Mouse (Mus musculus): Measurements from ENCODE around the gene Sp8. TPM values are rescaled to one million over a fixed set of nuclear protein-coding genes. Genes with fewer than 3 reads are reported as not detected.

The Sp8 gene
- polyA plus RNA-seq, 1 experiment from 2014 or later: 0.03 TPM

DNA sequence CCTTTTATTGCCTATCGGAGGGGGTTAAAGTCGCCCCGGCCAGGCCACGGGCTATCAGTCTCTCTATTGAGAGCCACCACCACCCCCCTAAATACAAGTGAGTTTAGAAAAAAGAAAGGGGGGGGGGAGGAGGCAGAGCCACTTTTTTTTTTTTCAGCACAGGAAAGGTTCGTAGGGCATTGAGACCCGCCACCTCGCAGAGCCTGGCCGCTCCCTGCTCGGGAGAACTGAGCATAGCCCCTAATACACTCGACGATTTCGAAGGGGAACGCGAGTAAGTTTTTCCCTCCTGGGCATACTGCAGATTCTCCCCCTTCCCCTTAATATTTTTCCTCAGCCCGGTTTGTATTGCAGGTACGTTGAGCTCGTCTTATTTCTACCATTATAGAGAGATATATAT lies 1.3 kb downstream of the Sp8 start:
- Histone ChIP-seq H3K9me3 (replicated peaks; ENCODE audit: control insufficient read depth, low read length) (no peaks in the 10 kb centered on the region), H3K27ac (ENCODE audit: low read length) (no peak overlapping the region), H3K4me1 (ENCODE audit: control insufficient read depth, insufficient read depth, low read length) (peaks cover 11% of the 10 kb centered on the region), H3K4me2 (ENCODE audit: low read depth, low read length) (peak overlapping the region; percentile 85; the same call in 1 of the 2 replicates), H3K9ac (ENCODE audit: low read length) (no peak overlapping the region), H3K36me3 (ENCODE audit: control insufficient read depth, insufficient read depth, low read length) (no peaks in the 10 kb centered on the region), H3K27me3 (ENCODE audit: control insufficient read depth, insufficient read depth, low read length) (peaks cover 85% of the 10 kb centered on the region), H3K4me3 (replicated peaks; ENCODE audit: low read length) (peak overlapping the region; percentile 47)
- no peak for ATAC-seq (ENCODE audit: insufficient read depth, low FRiP score)
- whole genome bisulfite sequencing: 2% methylated on average over 17 of the region's 17 CpGs

DNA sequence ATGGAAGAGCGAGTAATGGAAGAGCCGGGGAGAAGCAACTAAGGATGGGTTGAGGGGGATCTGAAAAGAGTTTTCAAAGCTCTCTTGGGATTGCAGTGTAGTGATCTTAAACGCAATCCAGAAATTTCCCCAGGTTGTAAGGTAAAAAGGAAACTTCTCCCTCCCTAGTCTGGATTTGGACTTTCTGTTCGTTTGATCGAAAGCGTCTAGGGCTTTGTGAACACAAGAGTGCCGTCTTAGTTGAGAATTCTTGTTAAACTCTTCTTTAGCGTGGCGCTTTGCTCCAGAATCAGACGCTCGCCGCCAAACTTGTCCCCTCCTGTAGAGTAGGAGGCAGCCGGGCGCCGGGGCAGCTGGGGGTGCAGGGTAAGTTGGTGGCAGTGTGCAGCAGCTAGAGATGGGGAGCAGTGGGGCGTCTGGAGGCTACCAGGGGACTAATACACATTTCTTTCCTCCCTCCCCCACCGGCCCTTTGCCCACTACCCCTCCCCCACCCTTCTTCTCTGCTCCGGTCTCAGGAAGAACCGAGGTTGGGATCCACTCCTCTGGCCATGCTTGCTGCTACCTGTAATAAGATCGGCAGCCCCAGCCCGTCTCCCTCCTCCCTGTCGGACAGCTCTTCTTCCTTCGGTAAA lies 1.8 kb downstream of the Sp8 start:
- H3K9ac ChIP-seq (ENCODE audit: low read length): no peak overlapping the region
- H3K4me3 ChIP-seq (replicated peaks; ENCODE audit: low read length): peak overlapping the region; percentile 31
- peak overlapping the region; percentile 45 for H3K4me2 ChIP-seq (ENCODE audit: low read depth, low read length)
- 3% methylated on average over 23 of the region's 23 CpGs for WGBS
- H3K27me3 ChIP-seq (ENCODE audit: control insufficient read depth, insufficient read depth, low read length): peaks cover 84% of the 10 kb centered on the region
- H3K36me3 ChIP-seq (ENCODE audit: control insufficient read depth, insufficient read depth, low read length): no peaks in the 10 kb centered on the region
- no peak for ATAC-seq (ENCODE audit: insufficient read depth, low FRiP score)
- no peaks in the 10 kb centered on the region for H3K9me3 ChIP-seq (replicated peaks; ENCODE audit: control insufficient read depth, low read length)
- H3K27ac ChIP-seq (ENCODE audit: low read length): no peak overlapping the region
- peaks cover 11% of the 10 kb centered on the region for H3K4me1 ChIP-seq (ENCODE audit: control insufficient read depth, insufficient read depth, low read length)

DNA sequence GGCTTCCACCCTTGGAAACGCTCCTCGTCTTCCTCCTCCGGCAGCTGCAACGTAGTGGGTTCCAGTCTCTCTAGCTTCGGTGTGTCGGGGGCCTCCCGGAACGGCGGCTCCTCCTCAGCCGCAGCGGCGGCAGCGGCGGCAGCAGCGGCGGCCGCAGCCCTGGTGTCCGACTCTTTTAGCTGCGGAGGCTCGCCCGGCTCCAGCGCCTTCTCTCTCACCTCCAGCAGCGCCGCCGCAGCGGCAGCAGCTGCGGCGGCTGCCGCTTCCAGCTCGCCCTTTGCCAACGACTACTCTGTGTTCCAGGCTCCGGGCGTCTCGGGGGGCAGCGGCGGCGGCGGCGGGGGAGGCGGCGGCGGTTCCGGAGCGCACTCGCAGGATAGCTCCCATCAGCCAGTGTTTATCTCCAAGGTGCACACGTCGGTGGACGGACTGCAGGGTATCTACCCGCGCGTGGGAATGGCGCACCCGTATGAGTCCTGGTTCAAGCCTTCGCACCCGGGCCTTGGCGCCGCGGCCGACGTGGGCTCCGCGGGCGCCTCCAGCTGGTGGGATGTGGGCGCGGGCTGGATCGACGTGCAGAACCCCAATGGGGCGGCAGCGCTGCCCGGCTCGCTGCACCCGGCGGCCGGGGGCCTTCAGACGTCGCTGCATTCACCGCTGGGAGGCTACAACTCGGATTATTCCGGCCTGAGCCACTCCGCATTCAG lies 2.5 kb downstream of the Sp8 start:
- no peaks in the 10 kb centered on the region for H3K36me3 ChIP-seq (ENCODE audit: control insufficient read depth, insufficient read depth, low read length)
- H3K4me3 ChIP-seq (replicated peaks; ENCODE audit: low read length): peak overlapping the region; percentile 31
- H3K4me2 ChIP-seq (ENCODE audit: low read depth, low read length): peak overlapping the region; percentile 45
- no peak for ATAC-seq (ENCODE audit: insufficient read depth, low FRiP score)
- no peak overlapping the region for H3K9ac ChIP-seq (ENCODE audit: low read length)
- WGBS: under 1% methylated on average over 79 of the region's 80 CpGs
- H3K27me3 ChIP-seq (ENCODE audit: control insufficient read depth, insufficient read depth, low read length): peaks cover 84% of the 10 kb centered on the region
- H3K4me1 ChIP-seq (ENCODE audit: control insufficient read depth, insufficient read depth, low read length): peaks cover 11% of the 10 kb centered on the region
- no peak overlapping the region for H3K27ac ChIP-seq (ENCODE audit: low read length)
- no peaks in the 10 kb centered on the region for H3K9me3 ChIP-seq (replicated peaks; ENCODE audit: control insufficient read depth, low read length)

- under 1% methylated on average over 78 of the region's 78 CpGs for WGBS
- H3K9me3 ChIP-seq (replicated peaks; ENCODE audit: control insufficient read depth, low read length): no peaks in the 10 kb centered on the region
- H3K36me3 ChIP-seq (ENCODE audit: control insufficient read depth, insufficient read depth, low read length): no peaks in the 10 kb centered on the region
- peak overlapping the region; percentile 31 for H3K4me3 ChIP-seq (replicated peaks; ENCODE audit: low read length)
- H3K27me3 ChIP-seq (ENCODE audit: control insufficient read depth, insufficient read depth, low read length): peaks cover 83% of the 10 kb centered on the region
- H3K4me1 ChIP-seq (ENCODE audit: control insufficient read depth, insufficient read depth, low read length): peaks cover 11% of the 10 kb centered on the region
- no peak overlapping the region for H3K27ac ChIP-seq (ENCODE audit: low read length)
- ATAC-seq (ENCODE audit: insufficient read depth, low FRiP score): no peak
- H3K9ac ChIP-seq (ENCODE audit: low read length): no peak overlapping the region
- peak overlapping the region; percentile 19; the same call in 1 of the 2 replicates for H3K4me2 ChIP-seq (ENCODE audit: low read depth, low read length)
These were observed 3.2 kb downstream of the Sp8 start for GRCm38 (mm10) chr12:118849203-118849861.

GRCm38 (mm10) chr12:118849996-118850395 lies 3.9 kb downstream of the Sp8 start:
- no peaks in the 10 kb centered on the region for H3K36me3 ChIP-seq (ENCODE audit: control insufficient read depth, insufficient read depth, low read length)
- under 1% methylated on average over 11 of the region's 11 CpGs for WGBS
- no peak overlapping the region for H3K27ac ChIP-seq (ENCODE audit: low read length)
- no peak overlapping the region for H3K9ac ChIP-seq (ENCODE audit: low read length)
- H3K4me1 ChIP-seq (ENCODE audit: control insufficient read depth, insufficient read depth, low read length): peaks cover 11% of the 10 kb centered on the region
- H3K27me3 ChIP-seq (ENCODE audit: control insufficient read depth, insufficient read depth, low read length): peaks cover 80% of the 10 kb centered on the region
- H3K4me2 ChIP-seq (ENCODE audit: low read depth, low read length): no peak overlapping the region
- H3K9me3 ChIP-seq (replicated peaks; ENCODE audit: control insufficient read depth, low read length): no peaks in the 10 kb centered on the region
- no peak for ATAC-seq (ENCODE audit: insufficient read depth, low FRiP score)
- H3K4me3 ChIP-seq (replicated peaks; ENCODE audit: low read length): no peak overlapping the region

DNA sequence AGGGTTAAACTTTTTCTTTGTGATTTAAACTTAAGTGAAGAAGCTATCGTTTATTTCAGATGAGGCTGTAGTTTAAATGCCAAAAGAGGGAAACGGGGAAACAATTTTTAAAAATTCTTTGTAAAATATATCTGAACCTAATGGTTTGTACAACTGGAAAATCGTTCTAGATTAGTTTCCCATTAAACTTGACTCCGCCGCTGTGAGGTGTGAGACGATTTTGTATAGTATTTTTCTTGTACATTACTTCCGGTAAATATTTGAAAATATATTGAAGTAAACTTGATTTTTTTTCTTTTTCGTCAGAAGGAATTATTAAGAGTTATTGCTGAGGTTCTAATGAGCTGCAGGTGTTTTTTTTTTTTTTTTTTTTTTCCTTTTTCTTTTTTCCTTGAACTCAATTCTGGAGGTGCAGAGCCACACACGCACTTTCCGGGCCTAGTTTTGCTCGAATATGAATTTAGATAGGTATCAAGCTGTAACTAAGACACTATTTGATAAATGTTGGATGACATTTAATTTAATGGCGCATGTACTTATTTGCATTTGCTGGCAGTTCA lies 4.8 kb downstream of the Sp8 start:
- no peak for ATAC-seq (ENCODE audit: insufficient read depth, low FRiP score)
- H3K36me3 ChIP-seq (ENCODE audit: control insufficient read depth, insufficient read depth, low read length): no peaks in the 10 kb centered on the region
- H3K27ac ChIP-seq (ENCODE audit: low read length): no peak overlapping the region
- no peak overlapping the region for H3K4me3 ChIP-seq (replicated peaks; ENCODE audit: low read length)
- 26% methylated on average over 12 of the region's 12 CpGs for WGBS
- H3K4me2 ChIP-seq (ENCODE audit: low read depth, low read length): no peak overlapping the region
- H3K9me3 ChIP-seq (replicated peaks; ENCODE audit: control insufficient read depth, low read length): no peaks in the 10 kb centered on the region
- H3K27me3 ChIP-seq (ENCODE audit: control insufficient read depth, insufficient read depth, low read length): peaks cover 75% of the 10 kb centered on the region
- H3K9ac ChIP-seq (ENCODE audit: low read length): no peak overlapping the region
- H3K4me1 ChIP-seq (ENCODE audit: control insufficient read depth, insufficient read depth, low read length): peaks cover 11% of the 10 kb centered on the region

GRCm38 (mm10) chr12:118853331-118853730 lies 7.2 kb downstream of the Sp8 start:
- no peak overlapping the region for H3K4me3 ChIP-seq (replicated peaks; ENCODE audit: low read length)
- WGBS: 10% methylated on average over 3 of the region's 3 CpGs
- H3K4me2 ChIP-seq (ENCODE audit: low read depth, low read length): no peak overlapping the region
- H3K4me1 ChIP-seq (ENCODE audit: control insufficient read depth, insufficient read depth, low read length): peaks cover 5% of the 10 kb centered on the region; the same call in 1 of the 2 replicates
- no peak overlapping the region for H3K27ac ChIP-seq (ENCODE audit: low read length)
- no peaks in the 10 kb centered on the region for H3K9me3 ChIP-seq (replicated peaks; ENCODE audit: control insufficient read depth, low read length)
- H3K9ac ChIP-seq (ENCODE audit: low read length): no peak overlapping the region
- no peaks in the 10 kb centered on the region for H3K36me3 ChIP-seq (ENCODE audit: control insufficient read depth, insufficient read depth, low read length)
- peaks cover 63% of the 10 kb centered on the region for H3K27me3 ChIP-seq (ENCODE audit: control insufficient read depth, insufficient read depth, low read length)
- no peak for ATAC-seq (ENCODE audit: insufficient read depth, low FRiP score)

DNA sequence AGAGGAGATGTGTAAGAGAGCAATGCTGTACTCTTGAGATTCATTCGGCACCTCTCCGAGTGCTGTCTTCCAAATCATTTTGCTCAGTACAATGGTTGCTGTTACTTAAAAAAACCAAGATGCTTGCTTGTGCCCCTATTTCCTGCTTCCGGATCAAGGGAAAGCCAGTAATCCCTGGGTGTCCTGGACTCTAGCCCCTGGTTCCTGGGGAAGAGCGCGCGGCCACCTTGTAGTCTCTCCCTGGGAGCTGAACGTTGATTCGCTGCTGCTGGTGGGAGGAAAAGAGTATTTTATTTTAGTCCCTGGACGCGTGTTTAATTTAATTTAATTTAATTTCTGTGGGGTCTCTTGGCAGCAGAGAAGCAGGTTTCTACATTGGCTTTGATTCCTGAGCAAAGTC lies 8.3 kb downstream of the Sp8 start:
- peak overlapping the region; percentile 47 for H3K4me3 ChIP-seq (replicated peaks; ENCODE audit: low read length)
- H3K9ac ChIP-seq (ENCODE audit: low read length): no peak overlapping the region
- H3K36me3 ChIP-seq (ENCODE audit: control insufficient read depth, insufficient read depth, low read length): no peaks in the 10 kb centered on the region
- H3K27ac ChIP-seq (ENCODE audit: low read length): no peak overlapping the region
- H3K9me3 ChIP-seq (replicated peaks; ENCODE audit: control insufficient read depth, low read length): no peaks in the 10 kb centered on the region
- H3K4me1 ChIP-seq (ENCODE audit: control insufficient read depth, insufficient read depth, low read length): no peaks in the 10 kb centered on the region
- H3K27me3 ChIP-seq (ENCODE audit: control insufficient read depth, insufficient read depth, low read length): peaks cover 53% of the 10 kb centered on the region
- H3K4me2 ChIP-seq (ENCODE audit: low read depth, low read length): peak overlapping the region; percentile 59
- WGBS: 3% methylated on average over 10 of the region's 10 CpGs
- ATAC-seq (ENCODE audit: insufficient read depth, low FRiP score): no peak
